Mouse (Mus musculus): Measurements from ENCODE around the gene Fxyd1. TPM values are rescaled to one million over a fixed set of nuclear protein-coding genes. Genes with fewer than 3 reads are reported as not detected.

Fxyd1 gene
- polyA plus RNA-seq, 1 experiment = 156 TPM

GRCm38 (mm10) chr7:31070324-31070723, 13.3 kb upstream of the Fxyd1 start:
- no peaks in the 10 kb centered on the region; the same call in 1 of the 2 replicates for H3K4me1 ChIP-seq (ENCODE audit: control insufficient read depth, insufficient read depth, low read length)
- H3K27ac ChIP-seq (ENCODE audit: insufficient read depth, low read length) = no peak overlapping the region
- TF ChIP-seq POLR2A (IDR thresholded peaks at IDR 0.05; ENCODE audit: extremely low read depth, insufficient read depth, low read length) (no peak), CTCF (IDR thresholded peaks at IDR 0.05; ENCODE audit: extremely low read depth, insufficient read depth, low read length) (no peak)
- no peak overlapping the region for H3K4me3 ChIP-seq (ENCODE audit: insufficient read depth, low read length)

- Histone ChIP-seq H3K4me1 (ENCODE audit: control insufficient read depth, insufficient read depth, low read length) (no peaks in the 10 kb centered on the region; the same call in 1 of the 2 replicates), H3K27ac (ENCODE audit: insufficient read depth, low read length) (no peak overlapping the region), H3K4me3 (ENCODE audit: insufficient read depth, low read length) (no peak overlapping the region)
- TF ChIP-seq CTCF (IDR thresholded peaks at IDR 0.05; ENCODE audit: extremely low read depth, insufficient read depth, low read length) (no peak), POLR2A (IDR thresholded peaks at IDR 0.05; ENCODE audit: extremely low read depth, insufficient read depth, low read length) (no peak)
Observed at GRCm38 (mm10) chr7:31069491-31069890, 12.5 kb upstream of the Fxyd1 start.

GRCm38 (mm10) chr7:31067836-31068235, 10.8 kb upstream of the Fxyd1 start:
- H3K4me3 ChIP-seq (ENCODE audit: insufficient read depth, low read length) = no peak overlapping the region
- H3K27ac ChIP-seq (ENCODE audit: insufficient read depth, low read length) = no peak overlapping the region
- TF ChIP-seq POLR2A (IDR thresholded peaks at IDR 0.05; ENCODE audit: extremely low read depth, insufficient read depth, low read length) (no peak), CTCF (IDR thresholded peaks at IDR 0.05; ENCODE audit: extremely low read depth, insufficient read depth, low read length) (no peak)
- no peaks in the 10 kb centered on the region for H3K4me1 ChIP-seq (ENCODE audit: control insufficient read depth, insufficient read depth, low read length)

- Histone ChIP-seq H3K4me1 (ENCODE audit: control insufficient read depth, insufficient read depth, low read length) (0 out of 2 replicates have a peak, but pooled peaks cover 2% of the 10 kb centered on the region), H3K27ac (ENCODE audit: insufficient read depth, low read length) (no peak overlapping the region), H3K4me3 (ENCODE audit: insufficient read depth, low read length) (no peak overlapping the region)
- TF ChIP-seq POLR2A (IDR thresholded peaks at IDR 0.05; ENCODE audit: extremely low read depth, insufficient read depth, low read length) = no peak
- no peak for TF ChIP-seq CTCF (IDR thresholded peaks at IDR 0.05; ENCODE audit: extremely low read depth, insufficient read depth, low read length)
Observed at GRCm38 (mm10) chr7:31063074-31063560, 6.1 kb upstream of the Fxyd1 start.

- H3K27ac ChIP-seq (ENCODE audit: insufficient read depth, low read length) = 0 out of 2 replicates have a peak overlapping the region, but pooled peaks have one; percentile 7
- 0 out of 2 replicates have a peak, but pooled peaks cover 2% of the 10 kb centered on the region for H3K4me1 ChIP-seq (ENCODE audit: control insufficient read depth, insufficient read depth, low read length)
- H3K4me3 ChIP-seq (ENCODE audit: insufficient read depth, low read length) = 0 out of 2 replicates have a peak overlapping the region, but pooled peaks have one; percentile 18
- TF ChIP-seq CTCF (IDR thresholded peaks at IDR 0.05; ENCODE audit: extremely low read depth, insufficient read depth, low read length) = no peak
- TF ChIP-seq POLR2A (IDR thresholded peaks at IDR 0.05; ENCODE audit: extremely low read depth, insufficient read depth, low read length) = no peak
Observed at GRCm38 (mm10) chr7:31060621-31061010, 3.6 kb upstream of the Fxyd1 start.

- H3K4me3 ChIP-seq (ENCODE audit: insufficient read depth, low read length) = 0 out of 2 replicates have a peak overlapping the region, but pooled peaks have one; percentile 18
- H3K4me1 ChIP-seq (ENCODE audit: control insufficient read depth, insufficient read depth, low read length) = 0 out of 2 replicates have a peak, but pooled peaks cover 2% of the 10 kb centered on the region
- TF ChIP-seq CTCF (IDR thresholded peaks at IDR 0.05; ENCODE audit: extremely low read depth, insufficient read depth, low read length) (no peak), POLR2A (IDR thresholded peaks at IDR 0.05; ENCODE audit: extremely low read depth, insufficient read depth, low read length) (no peak)
- 0 out of 2 replicates have a peak overlapping the region, but pooled peaks have one; percentile 1 for H3K27ac ChIP-seq (ENCODE audit: insufficient read depth, low read length)
Observed at GRCm38 (mm10) chr7:31059919-31060620, 3.1 kb upstream of the Fxyd1 start.

- no peak within 1 kb of the TSS for H3K4me3 ChIP-seq (ENCODE audit: insufficient read depth, low read length)
- 0 out of 2 replicates have a peak within 1 kb of the TSS, but pooled peaks have one; percentile 1 for H3K27ac ChIP-seq (ENCODE audit: insufficient read depth, low read length)
- TF ChIP-seq CTCF (IDR thresholded peaks at IDR 0.05; ENCODE audit: extremely low read depth, insufficient read depth, low read length) (peak; percentile 81), POLR2A (IDR thresholded peaks at IDR 0.05; ENCODE audit: extremely low read depth, insufficient read depth, low read length) (no peak)
- 0 out of 2 replicates have a peak, but pooled peaks cover 2% of the 10 kb centered on the region for H3K4me1 ChIP-seq (ENCODE audit: control insufficient read depth, insufficient read depth, low read length)
Observed at GRCm38 (mm10) chr7:31059108-31059507, 2.1 kb upstream of the Fxyd1 start, which contains the start of gene Lgi4. TSS of gene Lgi4 (plus strand) at chr7:31059342.

GRCm38 (mm10) chr7:31058211-31058610, 1.2 kb upstream of the Fxyd1 start:
- no peak overlapping the region for H3K4me3 ChIP-seq (ENCODE audit: insufficient read depth, low read length)
- 0 out of 2 replicates have a peak, but pooled peaks cover 2% of the 10 kb centered on the region for H3K4me1 ChIP-seq (ENCODE audit: control insufficient read depth, insufficient read depth, low read length)
- no peak overlapping the region for H3K27ac ChIP-seq (ENCODE audit: insufficient read depth, low read length)
- TF ChIP-seq CTCF (IDR thresholded peaks at IDR 0.05; ENCODE audit: extremely low read depth, insufficient read depth, low read length) (no peak), POLR2A (IDR thresholded peaks at IDR 0.05; ENCODE audit: extremely low read depth, insufficient read depth, low read length) (no peak)

- Histone ChIP-seq H3K4me3 (ENCODE audit: insufficient read depth, low read length) (no peak overlapping the region), H3K27ac (ENCODE audit: insufficient read depth, low read length) (no peak overlapping the region), H3K4me1 (ENCODE audit: control insufficient read depth, insufficient read depth, low read length) (0 out of 2 replicates have a peak, but pooled peaks cover 2% of the 10 kb centered on the region)
- TF ChIP-seq POLR2A (IDR thresholded peaks at IDR 0.05; ENCODE audit: extremely low read depth, insufficient read depth, low read length) (no peak), CTCF (IDR thresholded peaks at IDR 0.05; ENCODE audit: extremely low read depth, insufficient read depth, low read length) (no peak)
Observed at GRCm38 (mm10) chr7:31057730-31058129, 731 bp upstream of the Fxyd1 start.
